Mouse (Mus musculus): ENCODE measurements around the gene Rora. TPM values are rescaled to one million over a fixed set of nuclear protein-coding genes. Genes with fewer than 3 reads are reported as not detected.

The Rora gene
- polyA plus RNA-seq, 1 experiment from 2014 or later: 6.6 TPM

- 37% methylated on average over 7 of the region's 7 CpGs for WGBS
- H3K27me3 ChIP-seq (replicated peaks; ENCODE audit: low read depth, poor library complexity, severe bottlenecking): peaks cover 4% of the 10 kb centered on the region; the same call in 1 of the 2 replicates
- H3K27ac ChIP-seq (replicated peaks): peak overlapping the region; percentile 75
Measured at GRCm38 (mm10) chr9:69133696-69134095, 480.1 kb downstream of the Rora start.

GRCm38 (mm10) chr9:69134604-69135003 lies 481.0 kb downstream of the Rora start:
- Histone ChIP-seq H3K27me3 (replicated peaks; ENCODE audit: low read depth, poor library complexity, severe bottlenecking) (peaks cover 4% of the 10 kb centered on the region; the same call in 1 of the 2 replicates), H3K27ac (replicated peaks) (peak overlapping the region; percentile 75), H3K4me3 (no peak overlapping the region), H3K9me3 (no peaks in the 10 kb centered on the region), H3K4me1 (peaks cover 36% of the 10 kb centered on the region), H3K36me3 (replicated peaks) (no peaks in the 10 kb centered on the region)
- WGBS: 81% methylated on average over 9 of the region's 9 CpGs
- no peak for DNase-seq (ENCODE audit: low spot score)

More at GRCm38 (mm10) chr9:69133696-69134095, 480.1 kb downstream of the Rora start:
- peak; percentile 86 for DNase-seq (ENCODE audit: low spot score)
- Histone ChIP-seq H3K9me3 (no peaks in the 10 kb centered on the region), H3K4me3 (no peak overlapping the region), H3K4me1 (peaks cover 30% of the 10 kb centered on the region), H3K36me3 (replicated peaks) (no peaks in the 10 kb centered on the region)

GRCm38 (mm10) chr9:69136821-69137220 lies 483.2 kb downstream of the Rora start:
- no peaks in the 10 kb centered on the region for H3K36me3 ChIP-seq (replicated peaks)
- peaks cover 46% of the 10 kb centered on the region for H3K4me1 ChIP-seq
- H3K4me3 ChIP-seq: no peak overlapping the region
- H3K27ac ChIP-seq (replicated peaks): no peak overlapping the region
- no peak for DNase-seq (ENCODE audit: low spot score)
- H3K9me3 ChIP-seq: no peaks in the 10 kb centered on the region
- peaks cover 4% of the 10 kb centered on the region; the same call in 1 of the 2 replicates for H3K27me3 ChIP-seq (replicated peaks; ENCODE audit: low read depth, poor library complexity, severe bottlenecking)
- WGBS: 90% methylated on average over 5 of the region's 5 CpGs

- Histone ChIP-seq H3K27me3 (replicated peaks; ENCODE audit: low read depth, poor library complexity, severe bottlenecking) (peaks cover 4% of the 10 kb centered on the region; the same call in 1 of the 2 replicates), H3K36me3 (replicated peaks) (no peaks in the 10 kb centered on the region), H3K4me3 (no peak overlapping the region), H3K27ac (replicated peaks) (no peak overlapping the region), H3K4me1 (peaks cover 46% of the 10 kb centered on the region), H3K9me3 (no peaks in the 10 kb centered on the region)
- 64% methylated on average over 10 of the region's 10 CpGs for WGBS
- no peak for DNase-seq (ENCODE audit: low spot score)
Measured at GRCm38 (mm10) chr9:69137398-69137797, 483.8 kb downstream of the Rora start.

GRCm38 (mm10) chr9:69140144-69140543 lies 486.6 kb downstream of the Rora start:
- H3K4me1 ChIP-seq: peaks cover 22% of the 10 kb centered on the region
- no peak for DNase-seq (ENCODE audit: low spot score)
- WGBS: 65% methylated on average over 6 of the region's 6 CpGs
- H3K4me3 ChIP-seq: no peak overlapping the region
- H3K36me3 ChIP-seq (replicated peaks): no peaks in the 10 kb centered on the region
- H3K27ac ChIP-seq (replicated peaks): no peak overlapping the region
- no peaks in the 10 kb centered on the region for H3K9me3 ChIP-seq
- H3K27me3 ChIP-seq (replicated peaks; ENCODE audit: low read depth, poor library complexity, severe bottlenecking): 0 out of 2 replicates have a peak, but pooled peaks cover 4% of the 10 kb centered on the region

GRCm38 (mm10) chr9:69141859-69142258 lies 488.3 kb downstream of the Rora start:
- peaks cover 7% of the 10 kb centered on the region; the same call in 1 of the 2 replicates for H3K9me3 ChIP-seq

GRCm38 (mm10) chr9:69146937-69147336 lies 493.4 kb downstream of the Rora start:
- DNase-seq (ENCODE audit: low spot score): no peak
- peaks cover 22% of the 10 kb centered on the region for H3K4me1 ChIP-seq
- peaks cover 7% of the 10 kb centered on the region; the same call in 1 of the 2 replicates for H3K9me3 ChIP-seq
- 96% methylated on average over 1 of the region's 1 CpGs for WGBS
- peaks cover 12% of the 10 kb centered on the region; the same call in 1 of the 2 replicates for H3K27me3 ChIP-seq (replicated peaks; ENCODE audit: low read depth, poor library complexity, severe bottlenecking)
- no peak overlapping the region for H3K4me3 ChIP-seq
- H3K36me3 ChIP-seq (replicated peaks): no peaks in the 10 kb centered on the region
- H3K27ac ChIP-seq (replicated peaks): no peak overlapping the region

More at GRCm38 (mm10) chr9:69141859-69142258, 488.3 kb downstream of the Rora start:
- 67% methylated on average over 4 of the region's 4 CpGs for WGBS
- no peak overlapping the region for H3K27ac ChIP-seq (replicated peaks)
- no peaks in the 10 kb centered on the region for H3K36me3 ChIP-seq (replicated peaks)
- H3K4me3 ChIP-seq: no peak overlapping the region
- H3K4me1 ChIP-seq: peaks cover 22% of the 10 kb centered on the region
- no peak for DNase-seq (ENCODE audit: low spot score)
- H3K27me3 ChIP-seq (replicated peaks; ENCODE audit: low read depth, poor library complexity, severe bottlenecking): 0 out of 2 replicates have a peak, but pooled peaks cover 2% of the 10 kb centered on the region

- DNase-seq (ENCODE audit: low spot score): peak; percentile 35
- Histone ChIP-seq H3K9me3 (peaks cover 7% of the 10 kb centered on the region; the same call in 1 of the 2 replicates), H3K4me3 (0 out of 2 replicates have a peak overlapping the region, but pooled peaks have one; percentile 1), H3K27me3 (replicated peaks; ENCODE audit: low read depth, poor library complexity, severe bottlenecking) (peaks cover 18% of the 10 kb centered on the region; the same call in 1 of the 2 replicates), H3K4me1 (peaks cover 24% of the 10 kb centered on the region), H3K36me3 (replicated peaks) (no peaks in the 10 kb centered on the region), H3K27ac (replicated peaks) (peak overlapping the region; percentile 67)
- 36% methylated on average over 14 of the region's 14 CpGs for WGBS
Measured at GRCm38 (mm10) chr9:69150224-69150623, 496.6 kb downstream of the Rora start.

GRCm38 (mm10) chr9:69154684-69155083 lies 501.1 kb downstream of the Rora start:
- Histone ChIP-seq H3K36me3 (replicated peaks) (no peaks in the 10 kb centered on the region), H3K27ac (replicated peaks) (no peak overlapping the region)
- WGBS: 92% methylated on average over 5 of the region's 5 CpGs

GRCm38 (mm10) chr9:69155836-69156595 lies 502.4 kb downstream of the Rora start:
- Histone ChIP-seq H3K9me3 (no peaks in the 10 kb centered on the region), H3K27me3 (replicated peaks; ENCODE audit: low read depth, poor library complexity, severe bottlenecking) (peaks cover 12% of the 10 kb centered on the region; the same call in 1 of the 2 replicates), H3K27ac (replicated peaks) (no peak overlapping the region), H3K36me3 (replicated peaks) (no peaks in the 10 kb centered on the region), H3K4me3 (no peak overlapping the region), H3K4me1 (peaks cover 19% of the 10 kb centered on the region)
- WGBS: 80% methylated on average over 8 of the region's 8 CpGs
- DNase-seq (ENCODE audit: low spot score): no peak

More at GRCm38 (mm10) chr9:69154684-69155083, 501.1 kb downstream of the Rora start:
- peaks cover 32% of the 10 kb centered on the region for H3K4me1 ChIP-seq
- DNase-seq (ENCODE audit: low spot score): no peak
- H3K9me3 ChIP-seq: no peaks in the 10 kb centered on the region
- H3K27me3 ChIP-seq (replicated peaks; ENCODE audit: low read depth, poor library complexity, severe bottlenecking): peaks cover 16% of the 10 kb centered on the region; the same call in 1 of the 2 replicates
- H3K4me3 ChIP-seq: no peak overlapping the region

- no peaks in the 10 kb centered on the region for H3K27me3 ChIP-seq (replicated peaks; ENCODE audit: low read depth, poor library complexity, severe bottlenecking)
- no peak overlapping the region for H3K27ac ChIP-seq (replicated peaks)
- H3K36me3 ChIP-seq (replicated peaks): no peaks in the 10 kb centered on the region
- H3K4me3 ChIP-seq: no peak overlapping the region
- peaks cover 11% of the 10 kb centered on the region for H3K4me1 ChIP-seq
- 86% methylated on average over 5 of the region's 5 CpGs for WGBS
- no peaks in the 10 kb centered on the region for H3K9me3 ChIP-seq
- no peak for DNase-seq (ENCODE audit: low spot score)
Measured at GRCm38 (mm10) chr9:69160818-69161217, 507.2 kb downstream of the Rora start.

GRCm38 (mm10) chr9:69164653-69165052 lies 511.1 kb downstream of the Rora start:
- H3K27me3 ChIP-seq (replicated peaks; ENCODE audit: low read depth, poor library complexity, severe bottlenecking): no peaks in the 10 kb centered on the region
- no peaks in the 10 kb centered on the region for H3K36me3 ChIP-seq (replicated peaks)
- no peak for DNase-seq (ENCODE audit: low spot score)
- H3K27ac ChIP-seq (replicated peaks): no peak overlapping the region
- 69% methylated on average over 7 of the region's 7 CpGs for WGBS
- peaks cover 5% of the 10 kb centered on the region; the same call in 1 of the 2 replicates for H3K4me1 ChIP-seq
- H3K9me3 ChIP-seq: no peaks in the 10 kb centered on the region
- no peak overlapping the region for H3K4me3 ChIP-seq
